Mouse (Mus musculus): ENCODE results near the gene Gtf2b.

DNA sequence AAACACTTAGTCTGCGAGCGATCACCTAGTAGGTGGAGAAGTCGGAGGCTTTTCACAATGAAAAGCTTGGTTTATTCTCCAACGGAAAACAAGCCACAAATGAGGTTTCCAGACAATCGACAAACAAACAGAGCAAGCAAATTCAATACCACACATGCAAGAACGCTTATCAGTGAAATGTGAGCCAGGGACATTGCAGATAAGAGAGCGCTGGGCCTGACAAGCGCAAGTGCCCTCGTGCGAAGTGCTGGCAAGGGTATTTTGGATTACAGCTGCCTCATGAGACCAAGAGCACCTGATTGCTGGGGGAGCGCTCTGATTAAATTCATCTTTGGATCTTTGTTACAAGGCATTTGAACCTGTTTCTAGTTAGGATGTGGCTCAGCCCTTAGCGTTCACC is 7.0 kb upstream of the Gtf2b start:
- no peak for TF ChIP-seq CTCF (IDR thresholded peaks at IDR 0.05; ENCODE audit: borderline replicate concordance, insufficient read depth, low read depth, low read length)
- TF ChIP-seq POLR2A (IDR thresholded peaks at IDR 0.05; ENCODE audit: borderline replicate concordance, insufficient read depth, low read length), result no peak
